Mouse (Mus musculus) left cerebral cortex, postnatal 25 days (tissue): ENCODE results near the gene Gramd1a. TPM values are rescaled to one million over a fixed set of nuclear protein-coding genes. Genes with fewer than 3 reads are reported as not detected.

Experiments used
- total RNA-seq, 2 experiments: library from RNA; stranded (reverse); gene quantifications; 2 replicates each; pipeline ENCODE4 v1.2.3; 2021

Gene Gramd1a
- total RNA-seq, 2 experiments from 2014 or later: 108 to 110 TPM

Other genes with a start within 250 kb of the Gramd1a start
- gene Mag, start 241.0 kb downstream of the Gramd1a start, total RNA-seq: 100 to 1,000 TPM; 152 to 176 TPM
- not detected for gene Hamp2, start 231.2 kb downstream of the Gramd1a start, total RNA-seq
- not detected for gene Hamp, start 211.9 kb downstream of the Gramd1a start, total RNA-seq
- 100 to 1,000 TPM; 139 to 144 TPM for gene Usf2, start 199.1 kb downstream of the Gramd1a start, total RNA-seq
- 1 to 10 TPM; 8.8 to 9.9 TPM for gene Lsr, start 182.4 kb downstream of the Gramd1a start, total RNA-seq
- not detected for gene Fam187b, start 182.1 kb downstream of the Gramd1a start, total RNA-seq
- 10 to 100 TPM; 22.6 to 27.8 TPM for gene Fxyd5, start 113.4 kb downstream of the Gramd1a start, total RNA-seq
- gene Fxyd7, start 104.4 kb downstream of the Gramd1a start, total RNA-seq: 100 to 1,000 TPM; 185 to 232 TPM
- 10 to 100 TPM; 79.9 to 81.6 TPM for gene Fxyd1, start 98.7 kb downstream of the Gramd1a start, total RNA-seq
- gene Lgi4, start 96.6 kb downstream of the Gramd1a start, total RNA-seq: 10 to 100 TPM; 24.2 to 24.9 TPM
- not detected for gene Fxyd3, start 79.2 kb downstream of the Gramd1a start, total RNA-seq
- 1 to 10 TPM; 3.0 to 4.2 TPM for gene Hpn, start 40.6 kb downstream of the Gramd1a start, total RNA-seq
- gene Scn1b, start 28.9 kb downstream of the Gramd1a start, total RNA-seq: 100 to 1,000 TPM; 616 to 649 TPM
- gene Scgb2b2, start 134.6 kb upstream of the Gramd1a start, total RNA-seq: not detected
- gene Scgb1b2, start 135.9 kb upstream of the Gramd1a start, total RNA-seq: not detected
- not detected for gene Scgb2b3, start 206.2 kb upstream of the Gramd1a start, total RNA-seq
- gene Scgb1b3, start 219.7 kb upstream of the Gramd1a start, total RNA-seq: not detected